Mouse (Mus musculus) liver, embryonic 14.5 days (tissue): ENCODE results near the gene Smok3b. TPM values are rescaled to one million over a fixed set of nuclear protein-coding genes. Genes with fewer than 3 reads are reported as not detected.
A peak's percentile ranks its signal among the peaks of the same experiment; 100 is the strongest.

ENCODE experiments used
- ATAC-seq: fragments of 200-750 bp; cut with Nextera tagmentation; 2 replicates; pipeline ENCODE4 v1.8.0; 2017; ENCODE audit warnings: moderate number of reproducible peaks, mild to moderate bottlenecking, moderate library complexity; ENCODE audit not compliant: insufficient read depth
- DNase-seq, 3 experiments: peaks; one replicate each; pipeline ENCODE4 v3.0.0-alpha.2; 2012 to 2013; ENCODE audit warnings: low read depth in 3 of 3, low spot score in 3 of 3
- H3K27ac ChIP-seq: fragments of 300-500 bp; sonication (generic); 2 replicates; pipeline ENCODE4 v1.5.1; 2014; ENCODE audit warnings: moderate library complexity, mild to moderate bottlenecking, control low read depth, inconsistent platforms
- H3K27me3 ChIP-seq: fragments of 300-500 bp; sonication (generic); 2 replicates; pipeline ENCODE4 v1.6.1; 2014; ENCODE audit warnings: mild to moderate bottlenecking, low read length, moderate library complexity; ENCODE audit not compliant: control insufficient read depth, insufficient read depth
- H3K36me3 ChIP-seq: fragments of 300-500 bp; sonication (generic); replicated peaks from 2 replicates; pipeline ENCODE4 v1.6.1; 2014; ENCODE audit warnings: low read depth; ENCODE audit not compliant: control insufficient read depth, insufficient read depth
- H3K4me1 ChIP-seq, 2 experiments: fragments of 200-500 bp in 1 of 2; fragments of 300-500 bp in 1 of 2; sonication (generic) in 1 of 2; replicated peaks; 2 replicates each; pipeline ENCODE4 v1.6.1; 2012 to 2014; ENCODE audit warnings: antibody characterized with exemption in 1 of 2, inconsistent platforms in 1 of 2, low read length in 1 of 2; ENCODE audit not compliant: control insufficient read depth in 2 of 2, insufficient read depth in 2 of 2
- H3K4me2 ChIP-seq: fragments of 300-500 bp; sonication (generic); 2 replicates; pipeline ENCODE4 v1.6.1; 2014; ENCODE audit warnings: low read depth, mild to moderate bottlenecking, control low read depth, moderate library complexity
- H3K4me3 ChIP-seq, 2 experiments: fragments of 200-500 bp in 1 of 2; fragments of 300-500 bp in 1 of 2; sonication (generic) in 1 of 2; 2 replicates each; pipeline ENCODE4 v1.5.1; 2012 to 2014; ENCODE audit warnings: low read depth in 2 of 2, low read length in 2 of 2, mild to moderate bottlenecking in 2 of 2, control low read depth in 1 of 2, inconsistent platforms in 1 of 2, moderate library complexity in 1 of 2; ENCODE audit not compliant: insufficient read depth in 1 of 2
- H3K9ac ChIP-seq: fragments of 300-500 bp; sonication (generic); replicated peaks from 2 replicates; pipeline ENCODE4 v1.6.1; 2014; ENCODE audit warnings: mild to moderate bottlenecking, control low read depth, moderate library complexity
- H3K9me3 ChIP-seq: fragments of 300-500 bp; sonication (generic); 2 replicates; pipeline ENCODE4 v1.6.1; 2016; ENCODE audit warnings: low read length, mixed read lengths; ENCODE audit not compliant: control insufficient read depth
- CTCF ChIP-seq: IDR thresholded peaks from 2 replicates; pipeline ENCODE4 v1.5.1; 2016; ENCODE audit warnings: antibody characterized with exemption, low read depth, control low read depth
- EP300 ChIP-seq: IDR thresholded peaks from 2 replicates; pipeline ENCODE4 v1.6.1; 2016; ENCODE audit warnings: antibody characterized with exemption, low read depth
- WGBS: fragments of 180-500 bp; shearing (Covaris S2); extraction: QIAGEN DNeasy Blood & Tissue Kit; methylation state at CpG from one replicate; pipeline ENCODE4 v1.1.7; 2014; ENCODE audit not compliant: insufficient replicate concordance; 5-methylcytosine and 5-hydroxymethylcytosine counted together
- polyA plus RNA-seq, 2 experiments: library from polyadenylated mRNA; depleted of rRNA in 1 of 2; stranded (reverse) in 1 of 2; unstranded in 1 of 2; fragments of >200 nt; fragmentation: Nextera tagmentation in 1 of 2; extraction: Ambion mirVana in 1 of 2; gene quantifications; 2 replicates each; pipeline versions ENCODE4 v1.2.1 to v1.2.3; 2012 to 2014

Smok3b gene
- polyA plus RNA-seq, 2 experiments, result not detected

DNA sequence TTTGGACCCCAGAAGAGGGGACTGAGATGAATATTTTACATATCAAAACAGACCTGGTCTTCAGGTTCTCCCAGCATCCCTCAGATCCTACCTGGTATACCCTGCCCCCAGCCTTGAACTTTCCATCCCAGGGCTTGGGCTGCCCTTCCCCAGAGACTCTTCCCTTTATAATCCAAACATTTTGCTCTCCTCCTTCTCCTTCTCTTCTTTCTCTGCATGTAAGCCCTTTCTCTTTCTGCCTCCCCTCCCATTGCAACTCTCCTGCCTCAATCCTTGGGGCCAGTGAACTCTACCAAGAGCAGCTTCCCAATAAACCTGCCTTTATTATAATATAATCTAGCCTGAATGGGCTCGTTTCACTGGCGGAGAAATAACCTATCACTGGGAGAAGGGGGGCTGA lies 62.7 kb downstream of the Smok3b start:
- no peaks in the 10 kb centered on the region; the same call in 1 of the 2 replicates for H3K36me3 ChIP-seq
- peaks cover 19 to 21% of the 10 kb centered on the region in 2 experiments for H3K4me1 ChIP-seq
- H3K4me2 ChIP-seq, result peak overlapping the region; percentile 89
- peak overlapping the region; percentile 51 for H3K27ac ChIP-seq
- WGBS, result 74% methylated on average over 2 of the region's 2 CpGs
- no peak for ATAC-seq
- TF ChIP-seq CTCF (no peak), EP300 (no peak)
- no peak overlapping the region for H3K9ac ChIP-seq
- H3K27me3 ChIP-seq, result no peaks in the 10 kb centered on the region
- no peak for DNase-seq
- H3K9me3 ChIP-seq, result no peaks in the 10 kb centered on the region
- H3K4me3 ChIP-seq, result no peak overlapping the region

DNA sequence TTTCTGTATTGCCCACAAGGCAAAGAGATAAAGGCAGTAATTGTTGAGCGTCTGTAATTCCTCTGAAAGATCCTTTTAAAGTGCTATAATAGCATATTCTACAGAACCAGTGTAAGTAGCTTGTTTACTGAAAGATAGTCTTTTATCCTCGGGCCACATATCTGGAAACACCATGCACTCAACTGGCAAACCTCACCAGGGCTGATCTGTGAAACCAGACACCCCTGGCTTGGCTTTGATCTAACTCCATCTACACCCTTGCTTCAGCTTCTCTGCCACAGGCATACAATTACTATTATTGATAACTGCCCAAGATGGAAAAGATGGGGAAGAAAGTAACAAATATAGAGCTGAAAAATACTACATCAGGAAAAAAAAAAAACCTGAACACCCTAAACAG lies 63.3 kb downstream of the Smok3b start:
- 12% methylated on average over 2 of the region's 2 CpGs for WGBS

DNA sequence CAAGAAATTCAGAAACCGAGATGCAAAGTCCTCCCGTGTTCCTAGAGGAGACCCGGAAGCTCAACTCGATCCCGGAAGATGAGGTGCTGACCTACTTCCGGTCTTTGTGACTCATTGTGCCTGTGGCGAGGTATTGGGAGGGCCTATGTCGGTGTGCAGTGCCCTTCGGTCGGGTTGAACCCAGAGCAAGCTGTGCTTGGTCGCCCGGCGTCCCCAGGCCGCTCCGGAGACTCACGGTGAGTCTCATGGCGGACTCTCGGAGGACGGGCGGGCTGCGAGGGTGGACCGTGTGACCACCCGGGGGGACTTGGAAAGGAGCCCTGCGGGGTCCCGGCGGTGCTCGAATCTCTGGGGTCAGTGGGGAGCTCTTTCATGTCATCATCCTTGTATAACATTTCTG lies 63.8 kb downstream of the Smok3b start, which contains the start of gene Zkscan1:
TSS of gene Zkscan1 (plus strand) at position 89 of the 400 bp plus-strand sequence.
- TF ChIP-seq EP300, result no peak; the same call in 1 of the 2 replicates
- no peak for TF ChIP-seq CTCF
- Histone ChIP-seq H3K4me3 (peak within 1 kb of the TSS; percentile 77 to 85), H3K4me1 (peaks cover 19 to 21% of the 10 kb centered on the region in 2 experiments), H3K27ac (peak within 1 kb of the TSS; percentile 51), H3K4me2 (peak within 1 kb of the TSS; percentile 89), H3K27me3 (no peaks in the 10 kb centered on the region), H3K9me3 (no peaks in the 10 kb centered on the region), H3K9ac (peak within 1 kb of the TSS; percentile 90), H3K36me3 (no peaks in the 10 kb centered on the region; the same call in 1 of the 2 replicates)
- DNase-seq (peak; percentile 81 to 90 (median 82)), ATAC-seq (peak; percentile 89)
- 0% methylated on average over 27 of the region's 27 CpGs for WGBS

More for the DNA sequence above, 63.3 kb downstream of the Smok3b start:
- peak overlapping the region; percentile 77 to 85; a peak in 3 of 4 replicates for H3K4me3 ChIP-seq
- H3K4me1 ChIP-seq, result peaks cover 19 to 21% of the 10 kb centered on the region in 2 experiments
- no peaks in the 10 kb centered on the region for H3K9me3 ChIP-seq
- peak overlapping the region; percentile 90 for H3K9ac ChIP-seq
- no peaks in the 10 kb centered on the region for H3K27me3 ChIP-seq
- peak overlapping the region; percentile 51 for H3K27ac ChIP-seq
- peak overlapping the region; percentile 89 for H3K4me2 ChIP-seq
- no peaks in the 10 kb centered on the region; the same call in 1 of the 2 replicates for H3K36me3 ChIP-seq
- DNase-seq (peak in 1 of 3 experiments; percentile 50), ATAC-seq (peak; percentile 71)
- TF ChIP-seq EP300 (peak; percentile 79), CTCF (no peak)

DNA sequence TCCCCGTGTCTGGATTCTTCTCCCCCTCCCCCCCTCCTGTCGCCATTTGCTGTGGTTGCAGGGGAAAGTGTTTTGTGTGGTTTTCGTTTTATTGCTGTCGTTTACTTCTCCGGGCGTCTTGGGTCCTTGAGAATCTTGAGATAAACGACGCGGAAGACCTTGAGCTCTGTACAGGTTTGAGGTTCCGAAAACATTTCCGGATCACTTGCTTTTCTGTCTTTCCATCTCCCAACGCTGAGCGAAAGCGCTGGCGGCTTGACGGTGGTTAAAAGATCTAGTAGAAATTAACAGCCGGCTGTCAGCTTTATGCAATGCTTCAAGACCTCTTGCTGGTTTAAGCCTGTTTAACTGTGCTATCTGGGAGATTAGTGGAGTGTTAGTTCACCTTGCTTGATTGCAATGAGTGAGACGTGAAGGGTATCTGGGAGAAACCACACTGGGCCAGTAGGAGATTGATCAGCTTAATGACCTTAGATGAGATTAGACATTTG lies 64.2 kb downstream of the Smok3b start:
- Histone ChIP-seq H3K36me3 (no peaks in the 10 kb centered on the region; the same call in 1 of the 2 replicates), H3K27me3 (no peaks in the 10 kb centered on the region), H3K4me3 (peak overlapping the region; percentile 77 to 85), H3K27ac (peak overlapping the region; percentile 6), H3K9me3 (no peaks in the 10 kb centered on the region), H3K9ac (peak overlapping the region; percentile 90), H3K4me2 (peak overlapping the region; percentile 89), H3K4me1 (peaks cover 19 to 21% of the 10 kb centered on the region in 2 experiments)
- peak; percentile 12; the same call in 1 of the 2 replicates for ATAC-seq
- under 1% methylated on average over 18 of the region's 18 CpGs for WGBS
- no peak for TF ChIP-seq CTCF
- TF ChIP-seq EP300, result no peak
- DNase-seq, result peak in 1 of 3 experiments; percentile 4

DNA sequence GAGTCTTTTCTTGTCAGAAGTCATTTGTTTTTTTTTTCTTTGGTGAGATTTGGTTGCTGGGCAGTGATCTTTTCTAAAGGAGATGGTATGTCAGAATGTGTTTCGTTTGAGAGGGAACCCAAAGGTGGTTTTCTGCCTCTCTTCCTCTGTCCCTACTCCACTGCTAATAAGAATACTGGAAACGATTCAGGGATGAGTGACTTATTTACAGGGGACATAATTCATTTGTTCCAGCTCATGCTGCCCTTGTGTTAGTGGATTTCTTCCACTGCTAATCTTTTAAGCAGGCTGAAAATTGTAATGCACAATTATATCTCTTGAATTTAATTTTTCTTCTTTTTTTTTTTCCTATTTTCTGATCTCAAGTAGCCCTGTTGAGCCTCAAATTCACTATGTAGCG lies 65.6 kb downstream of the Smok3b start:
- no peaks in the 10 kb centered on the region; the same call in 1 of the 2 replicates for H3K36me3 ChIP-seq
- H3K4me1 ChIP-seq, result peaks cover 19 to 21% of the 10 kb centered on the region in 2 experiments
- DNase-seq, result no peak
- H3K9ac ChIP-seq, result no peak overlapping the region
- peak overlapping the region; percentile 89 for H3K4me2 ChIP-seq
- WGBS, result 73% methylated on average over 3 of the region's 3 CpGs
- no peak overlapping the region for H3K27ac ChIP-seq
- H3K27me3 ChIP-seq, result no peaks in the 10 kb centered on the region
- no peak overlapping the region for H3K4me3 ChIP-seq
- no peak for ATAC-seq
- TF ChIP-seq CTCF (no peak), EP300 (no peak)
- no peaks in the 10 kb centered on the region for H3K9me3 ChIP-seq
